Mouse (Mus musculus) Muller cell, postnatal 12 days (primary cell): ENCODE measurements around the gene Asb4.
A peak's percentile ranks its signal among the peaks of the same experiment; 100 is the strongest.

Experiments
- DNase-seq: peaks from one replicate; pipeline ENCODE4 v3.0.0-alpha.2; 2015; ENCODE audit errors: inconsistent ontology term

Gene Asb4

DNA sequence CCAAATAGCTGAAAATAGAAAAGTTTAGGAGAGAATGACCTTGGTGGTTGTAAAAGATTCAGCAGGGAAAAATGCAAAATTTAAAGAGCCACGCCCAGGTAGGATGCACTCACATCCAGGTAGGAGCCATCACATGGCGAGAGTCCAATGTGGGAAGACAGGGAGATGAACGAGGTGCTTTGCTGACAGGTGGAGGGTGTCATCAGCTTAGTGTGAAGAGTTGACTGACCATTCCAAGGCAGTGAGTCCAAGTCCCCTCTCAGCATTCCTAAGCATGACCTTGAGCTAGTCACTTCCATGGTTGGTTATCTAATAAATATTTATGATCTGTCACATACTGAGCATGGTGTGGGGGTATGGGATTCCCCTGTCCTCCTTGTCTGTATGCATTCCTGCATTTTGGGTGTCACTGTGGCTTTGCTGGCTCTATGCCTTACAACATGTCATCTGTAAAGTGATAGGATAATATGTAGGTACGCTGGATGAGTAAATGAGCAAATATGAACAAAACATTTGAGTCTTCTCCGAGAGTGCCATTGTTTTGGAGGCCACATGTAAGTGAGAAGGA is 61.2 kb downstream of the Asb4 start:
- DNase-seq, result no peak

DNA sequence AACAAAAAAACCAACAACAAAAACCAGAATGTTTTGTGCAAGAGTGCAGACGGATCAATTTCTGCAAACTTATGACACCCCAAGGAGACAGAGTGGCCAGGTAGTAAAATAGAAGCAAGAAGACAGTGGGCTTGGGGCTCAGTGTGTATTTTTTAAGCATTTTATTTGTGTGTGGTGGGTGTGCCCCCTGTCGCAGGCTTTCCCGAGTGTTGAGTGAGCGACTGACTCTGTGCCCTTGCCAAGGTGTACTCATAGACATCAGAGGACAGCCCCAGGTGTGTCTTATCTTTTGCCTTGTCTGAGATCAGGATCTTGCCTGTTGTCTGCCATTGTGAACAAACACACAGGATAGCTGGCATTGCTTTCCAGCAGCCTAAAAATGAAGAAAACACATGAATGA is 63.8 kb downstream of the Asb4 start:
- no peak for DNase-seq

DNA sequence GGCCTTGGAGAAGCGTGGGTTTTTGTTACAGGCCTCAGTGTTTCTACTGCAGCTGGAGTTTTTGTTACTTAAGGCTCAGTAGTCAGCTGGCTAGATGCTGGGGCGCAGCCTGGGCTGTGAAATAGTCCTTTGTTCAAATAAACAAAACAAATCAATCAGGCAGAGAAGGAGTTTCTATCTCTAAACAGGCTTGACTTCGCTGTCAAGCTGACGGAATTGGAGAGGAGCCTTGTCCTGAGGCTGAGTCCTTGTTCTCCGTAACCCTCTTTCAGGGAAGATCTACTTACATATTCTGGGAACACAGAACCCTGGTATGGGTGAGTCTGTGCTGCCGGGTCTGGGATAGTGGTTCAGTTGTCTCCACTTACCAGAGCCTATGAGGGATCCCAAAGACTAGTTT is 64.4 kb downstream of the Asb4 start:
- DNase-seq, result peak; percentile 30

DNA sequence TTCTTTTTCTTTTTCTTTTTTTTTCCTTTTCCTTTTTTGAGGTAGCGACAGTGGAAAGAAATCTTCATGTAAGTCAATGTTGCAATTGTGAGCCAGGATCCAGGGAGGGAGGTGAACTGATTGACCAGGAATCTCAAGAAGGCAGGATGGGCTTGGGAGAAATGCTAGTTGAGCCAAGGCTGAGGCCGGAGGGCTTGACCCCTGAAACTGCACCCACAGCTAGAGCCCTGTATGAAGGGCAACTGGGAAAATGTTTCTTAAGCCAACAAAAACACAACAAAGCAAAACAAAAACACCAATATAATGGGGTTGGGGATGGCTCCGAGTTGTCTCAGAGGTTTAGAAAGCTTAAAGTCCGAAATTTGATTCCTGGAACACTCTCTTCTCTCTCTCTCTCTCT is 65.2 kb downstream of the Asb4 start:
- no peak for DNase-seq

DNA sequence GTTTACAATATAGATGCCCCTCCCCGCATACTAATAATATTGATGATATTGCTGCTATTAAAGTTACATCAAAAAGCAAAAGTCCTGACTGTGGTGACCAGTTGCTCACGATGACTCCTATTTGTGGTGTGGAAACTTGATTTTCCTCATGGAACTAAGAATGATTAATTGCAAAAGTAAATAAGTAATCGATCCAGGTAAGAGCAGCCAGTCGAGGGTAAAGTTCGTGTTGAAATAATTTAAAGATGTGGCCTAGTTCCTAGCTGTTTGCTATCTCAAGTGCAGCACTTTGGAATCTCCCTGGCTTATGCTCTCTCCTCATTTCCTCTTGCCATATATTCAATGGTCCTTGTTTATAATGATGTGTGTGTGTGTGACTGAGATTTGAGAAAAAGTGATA is 66.7 kb downstream of the Asb4 start:
- DNase-seq, result no peak

DNA sequence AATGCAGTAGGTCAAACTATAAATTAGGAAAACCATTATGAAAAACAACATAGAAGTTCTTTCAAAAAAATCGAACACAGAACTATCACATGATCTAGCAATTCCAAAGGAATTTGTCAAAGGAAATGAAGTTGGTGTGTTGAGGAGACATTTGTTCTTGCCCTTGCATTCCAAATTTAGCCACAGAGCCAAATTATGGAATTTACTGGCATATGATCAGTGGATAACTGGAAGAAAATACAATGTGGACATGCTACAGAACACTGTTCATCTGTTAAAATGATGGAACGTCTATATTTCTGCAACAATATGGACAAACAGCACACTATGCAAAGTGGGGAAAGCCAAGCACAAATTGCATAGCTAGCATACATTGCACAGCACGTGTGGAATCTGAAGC is 72.7 kb downstream of the Asb4 start:
- DNase-seq, result peak; percentile 21

DNA sequence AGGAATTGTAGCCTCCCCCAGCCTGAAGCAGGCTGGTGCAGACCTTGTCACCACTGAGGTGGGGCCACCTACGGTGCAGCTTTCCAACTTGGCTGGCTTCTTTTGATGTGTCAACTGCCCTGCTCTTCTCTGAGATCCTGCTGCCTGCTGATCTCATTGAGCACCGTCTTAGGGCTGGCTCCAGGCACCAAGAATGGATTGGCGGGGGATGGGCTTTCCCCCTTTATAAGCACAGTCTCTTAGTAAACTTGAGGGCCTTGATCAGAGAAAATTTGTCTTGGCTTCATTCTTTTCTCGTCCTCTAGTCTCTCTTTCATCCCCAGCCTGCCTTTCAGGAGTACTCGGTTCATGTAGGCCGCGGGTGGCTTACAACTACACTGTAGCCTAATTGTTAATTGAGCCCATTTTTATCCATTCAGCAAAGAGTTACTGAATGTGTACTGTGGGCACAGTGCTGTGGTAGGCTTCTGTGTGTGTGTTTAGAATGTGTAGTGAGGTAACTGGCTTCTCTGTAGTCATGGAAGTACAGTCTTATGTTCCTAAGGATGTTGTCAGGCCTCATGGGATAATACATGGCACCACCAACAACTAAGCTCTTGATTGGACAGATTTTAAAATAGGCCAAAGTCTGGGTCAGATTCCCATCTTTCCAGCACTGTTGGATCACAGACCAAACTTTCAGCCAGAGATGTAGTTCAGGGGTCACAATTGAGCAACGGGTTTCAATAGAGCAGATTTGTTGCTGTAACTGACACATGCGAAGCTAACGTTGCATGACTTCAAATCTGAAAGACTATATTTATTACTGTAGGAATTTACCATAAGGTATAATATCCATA is 87.5 kb downstream of the Asb4 start:
- no peak for DNase-seq

DNA sequence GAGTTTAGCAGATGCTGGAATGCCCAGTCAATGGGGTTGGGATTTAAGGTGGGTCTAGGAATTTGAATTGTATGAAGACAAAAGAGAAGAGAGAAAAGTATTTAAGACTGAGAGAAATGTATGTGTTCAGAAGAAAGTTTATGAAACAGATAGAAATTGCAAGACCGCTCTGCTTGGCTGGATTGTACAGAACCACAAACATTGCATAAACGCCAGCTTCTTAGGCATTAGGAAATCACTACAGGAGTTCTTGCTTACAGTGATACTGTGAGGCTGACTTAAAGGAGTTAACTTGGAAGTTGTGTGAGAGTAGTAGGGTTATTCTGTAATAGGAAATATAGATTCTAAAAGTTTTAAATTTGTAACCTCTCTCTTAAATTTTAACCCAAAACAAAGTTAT is 89.5 kb downstream of the Asb4 start:
- DNase-seq, result no peak

DNA sequence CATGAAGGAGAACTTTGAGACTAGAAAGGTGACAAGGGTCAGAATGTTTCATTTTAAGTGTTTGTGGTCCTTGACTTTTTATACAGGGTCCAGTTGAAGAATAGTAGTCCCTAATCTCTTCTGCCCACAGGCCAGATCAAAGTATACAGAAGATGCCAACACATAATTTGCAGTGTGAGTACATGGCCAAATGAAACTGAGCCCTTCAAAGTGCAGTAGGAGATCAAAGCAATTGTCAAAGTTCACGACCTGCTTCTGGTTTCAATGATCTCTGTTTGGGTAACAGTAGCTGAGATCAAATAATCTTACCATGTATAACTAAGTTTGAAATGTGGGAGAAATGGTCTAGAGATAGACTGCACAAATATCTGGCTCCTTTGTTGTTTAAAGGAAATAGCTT is 90.8 kb downstream of the Asb4 start:
- no peak for DNase-seq

DNA sequence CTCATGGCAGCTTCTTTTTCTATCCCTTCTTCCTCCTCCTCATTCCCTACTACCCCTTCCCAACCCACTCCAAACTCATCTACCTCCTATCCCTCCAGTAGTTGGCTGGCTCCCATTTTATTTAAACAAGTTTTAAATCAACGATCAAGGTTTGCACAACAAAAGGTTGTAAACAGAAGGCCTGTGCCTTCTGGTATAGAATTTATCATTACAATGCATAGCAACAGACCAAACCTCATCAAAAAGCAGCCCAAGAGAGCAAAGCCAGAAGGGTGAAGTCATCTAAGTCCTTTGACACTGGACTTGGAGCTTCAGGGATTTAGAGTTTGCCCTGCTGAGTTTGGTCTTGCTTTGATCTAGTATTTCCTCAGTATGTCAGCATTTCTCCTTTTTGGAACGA is 97.9 kb downstream of the Asb4 start:
- no peak for DNase-seq

DNA sequence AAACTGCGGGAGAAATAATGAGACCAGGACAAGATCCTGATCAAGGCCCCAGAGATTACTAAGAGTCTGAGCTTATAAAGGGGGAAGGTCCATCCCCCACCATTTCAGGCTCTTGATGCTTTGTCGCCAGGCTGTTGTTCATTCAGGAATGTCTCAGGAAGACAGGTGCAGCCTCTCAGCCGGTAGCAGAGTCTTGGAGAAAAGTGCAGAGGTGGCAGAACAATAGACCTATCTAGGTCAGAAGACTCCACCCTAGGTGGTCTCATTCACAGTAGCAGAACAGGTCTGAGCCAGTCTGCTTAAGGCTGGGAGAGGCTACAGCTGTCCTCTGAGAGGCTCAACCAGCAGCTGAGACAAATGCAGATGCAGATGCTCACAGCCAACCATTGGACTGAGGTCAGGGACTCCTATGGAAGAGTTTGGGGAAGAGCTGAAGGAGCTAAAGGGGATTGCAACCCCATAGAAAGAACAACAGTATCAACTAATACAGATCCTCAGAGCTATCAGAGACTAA is 99.1 kb downstream of the Asb4 start:
- DNase-seq, result no peak
